Mouse (Mus musculus) heart, postnatal 14 days (tissue): ENCODE results near the gene Zbtb12. TPM values are rescaled to one million over a fixed set of nuclear protein-coding genes. Genes with fewer than 3 reads are reported as not detected.
A peak's percentile ranks its signal among the peaks of the same experiment; 100 is the strongest.

Experiments used
- DNase-seq, 2 experiments: peaks; one replicate each; pipeline ENCODE4 v3.0.0; 2021 to 2022
- intact Hi-C: fragments of 180-260 bp; cut with DNase I; formaldehyde crosslinking; loops from one replicate; pipeline ENCODE4 v1.15.1; 2025
- total RNA-seq, 2 experiments: library from RNA; stranded (reverse); gene quantifications; 2 replicates each; pipeline ENCODE4 v1.2.3; 2021

The Zbtb12 gene
- total RNA-seq, 2 experiments from 2014 or later = 5.1 to 6.1 TPM

DNA sequence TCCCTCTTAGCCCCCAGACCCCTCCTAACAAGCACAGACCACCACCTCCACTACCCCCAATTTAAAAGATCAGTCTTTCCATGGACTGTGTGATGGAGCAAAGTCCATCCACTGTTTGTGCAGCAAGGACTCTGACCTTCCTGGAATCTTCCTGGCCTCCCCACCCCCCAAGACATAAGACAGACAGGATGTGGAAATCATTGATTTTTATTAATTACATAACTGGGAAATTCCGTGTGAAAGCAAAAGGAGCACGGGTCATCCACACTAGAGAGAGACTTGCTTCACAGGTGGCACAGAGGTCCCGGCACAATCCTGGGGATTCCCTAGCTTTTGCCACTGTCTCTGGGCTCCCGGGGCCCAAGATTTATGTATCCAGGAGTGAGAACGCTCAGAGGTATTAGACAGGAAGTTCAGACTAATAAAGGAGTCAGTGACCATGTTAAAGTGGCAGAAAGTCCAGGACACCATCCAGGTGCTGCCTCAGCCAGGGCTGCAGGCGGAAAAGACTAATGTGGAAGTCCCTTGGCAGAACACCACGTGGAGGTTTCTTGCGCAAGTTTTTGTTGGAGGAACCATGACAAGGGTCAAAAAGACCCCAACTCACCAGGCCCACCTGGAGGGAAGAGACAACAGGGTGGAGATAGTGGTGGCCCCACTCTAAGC, 16.7 kb upstream of the Zbtb12 start, which contains the start of gene Cfb:
Gene Cfb, minus strand, starts transcription at position 103 of the 666 bp plus-strand sequence.
- DNase-seq = no peak
- intact Hi-C loops = no loop called here

DNA sequence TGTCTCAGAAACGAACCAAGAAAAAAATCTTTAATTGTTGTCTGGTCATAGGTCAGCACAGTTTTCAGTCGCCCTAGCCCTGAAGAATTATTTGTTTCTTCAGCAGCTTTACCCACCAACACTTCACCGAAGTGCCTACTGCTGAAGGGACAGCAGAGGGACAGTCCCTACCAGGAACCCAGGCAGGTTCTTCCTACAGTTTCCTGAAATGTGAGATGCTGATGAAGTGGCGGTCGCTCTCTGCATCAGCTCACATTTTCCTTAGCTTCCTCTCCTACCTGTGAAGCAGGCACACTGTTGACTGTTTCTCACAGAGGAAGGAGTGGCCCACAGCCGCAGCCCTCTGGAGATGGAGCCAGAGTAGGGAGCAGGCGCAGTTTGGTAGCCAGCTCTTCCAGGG, 13.3 kb upstream of the Zbtb12 start:
- no peak for DNase-seq
- intact Hi-C loops = loop anchor here (5.0 kb wide), 1 partner anchor 56 kb away; no protein-coding TSS in a partner anchor

DNA sequence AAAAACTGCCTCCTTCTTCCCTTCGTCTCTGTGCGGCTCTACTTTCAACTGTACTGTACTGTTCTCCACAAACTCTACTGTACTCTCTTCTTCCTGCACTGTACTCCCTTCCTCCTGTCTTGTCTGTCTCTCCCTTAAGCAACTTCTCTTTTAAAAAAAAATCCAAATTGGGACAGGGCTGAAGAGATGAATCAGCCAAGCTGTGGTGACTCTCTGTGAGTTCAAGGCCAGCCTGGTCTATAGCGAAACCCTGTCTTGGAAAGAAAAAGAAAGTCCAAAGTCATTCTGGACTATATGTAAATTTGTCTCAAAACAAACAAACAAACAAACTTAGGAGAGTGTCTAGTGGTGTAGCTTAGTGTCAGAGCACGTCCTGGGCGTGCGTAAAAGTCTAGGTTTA, 5.0 kb upstream of the Zbtb12 start:
- intact Hi-C loops = no loop called here
- no peak for DNase-seq

DNA sequence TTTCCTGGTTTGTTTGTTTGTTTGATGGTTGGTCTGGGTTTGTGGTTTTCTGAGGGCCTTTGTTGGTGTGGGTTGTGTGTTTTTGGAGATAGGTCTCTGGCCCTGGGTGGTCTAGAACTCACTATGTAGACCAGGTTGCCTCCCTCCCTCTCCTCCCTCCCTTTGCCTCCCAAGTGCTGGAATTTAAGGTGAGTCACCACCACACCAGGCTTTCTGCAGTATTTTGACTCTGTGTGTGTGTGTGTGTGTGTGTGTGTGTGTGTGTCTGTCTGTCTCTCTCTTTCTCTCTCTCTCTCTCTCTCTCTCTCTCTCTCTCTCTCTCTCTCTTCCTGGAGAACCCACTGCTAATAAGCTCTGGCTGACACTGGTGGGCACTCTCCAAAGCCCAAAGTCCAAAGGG, 1.9 kb downstream of the Zbtb12 start:
- intact Hi-C loops = no loop called here
- DNase-seq = no peak

DNA sequence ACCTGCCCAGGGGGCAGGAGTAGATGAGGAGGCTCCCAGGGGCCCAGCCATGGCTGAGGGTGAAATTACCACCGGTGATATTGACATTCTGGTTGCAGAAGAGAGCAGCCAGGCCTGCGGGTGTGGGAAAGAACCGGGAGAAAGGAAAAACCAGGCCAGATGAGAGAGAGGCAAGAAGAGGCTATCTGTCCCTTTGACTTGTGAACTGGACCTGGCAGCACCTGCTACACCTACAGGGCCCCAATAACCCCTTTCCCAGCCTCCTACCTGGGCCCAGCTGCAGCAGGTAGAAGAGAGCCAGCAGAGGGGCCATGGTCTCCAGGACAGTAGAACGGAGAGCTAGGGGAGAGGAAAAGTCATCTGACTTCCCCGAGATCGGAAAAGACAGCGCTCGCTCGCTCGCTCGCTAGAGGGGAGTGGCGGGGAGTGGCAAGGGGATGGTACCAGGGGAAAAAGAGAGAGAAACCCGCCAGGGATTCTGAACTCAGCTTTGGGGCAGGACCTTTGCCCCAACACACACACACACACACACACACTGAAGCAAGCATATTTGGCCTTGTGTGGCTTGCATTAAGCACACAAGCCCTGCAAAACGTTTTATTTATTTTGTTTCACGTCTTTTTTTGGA, 2.5 kb downstream of the Zbtb12 start, which contains the start of gene Gm20547:
Gene Gm20547, minus strand, starts transcription at position 360 of the 628 bp plus-strand sequence.
- intact Hi-C loops = no loop called here
- DNase-seq = no peak

DNA sequence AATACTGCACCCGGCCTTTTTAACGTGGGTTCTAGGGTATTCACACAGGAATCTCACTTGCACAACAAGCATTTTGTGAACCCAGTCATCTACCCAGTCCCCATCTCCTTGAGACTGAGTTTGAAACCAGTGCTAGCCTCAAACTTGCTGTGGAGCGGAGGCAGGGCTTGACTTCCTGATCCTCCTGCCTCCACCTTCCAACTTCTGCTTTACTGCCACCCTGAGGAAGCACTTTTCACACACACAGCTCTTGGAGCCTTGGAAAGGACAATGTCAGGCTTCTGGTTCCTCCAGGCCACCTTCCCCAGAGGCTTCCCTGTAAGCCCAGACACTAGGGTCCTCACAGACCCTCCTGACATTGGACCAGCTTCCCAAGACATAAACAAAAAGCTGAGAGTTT, 4.0 kb downstream of the Zbtb12 start:
- no peak for DNase-seq
- intact Hi-C loops = no loop called here

DNA sequence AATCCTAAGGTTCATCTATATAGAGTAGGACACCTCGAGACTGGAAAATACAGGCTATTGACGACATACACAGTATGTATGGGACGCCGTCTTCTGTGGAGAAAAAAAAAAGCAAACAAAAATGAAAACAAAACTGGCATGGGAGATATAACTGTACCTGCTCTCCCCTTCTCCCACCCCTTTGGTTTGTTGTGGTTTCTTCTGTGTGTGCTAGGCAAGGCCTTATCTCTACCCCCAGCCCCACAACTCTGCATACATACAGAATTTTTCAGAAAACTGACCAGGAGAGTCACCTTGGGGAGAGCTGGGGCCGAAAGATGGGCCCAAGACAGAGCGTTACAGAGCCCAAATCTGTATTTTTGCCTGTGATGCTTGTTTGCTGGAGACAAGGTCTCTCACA, 5.4 kb downstream of the Zbtb12 start:
- DNase-seq = no peak
- intact Hi-C loops = no loop called here

DNA sequence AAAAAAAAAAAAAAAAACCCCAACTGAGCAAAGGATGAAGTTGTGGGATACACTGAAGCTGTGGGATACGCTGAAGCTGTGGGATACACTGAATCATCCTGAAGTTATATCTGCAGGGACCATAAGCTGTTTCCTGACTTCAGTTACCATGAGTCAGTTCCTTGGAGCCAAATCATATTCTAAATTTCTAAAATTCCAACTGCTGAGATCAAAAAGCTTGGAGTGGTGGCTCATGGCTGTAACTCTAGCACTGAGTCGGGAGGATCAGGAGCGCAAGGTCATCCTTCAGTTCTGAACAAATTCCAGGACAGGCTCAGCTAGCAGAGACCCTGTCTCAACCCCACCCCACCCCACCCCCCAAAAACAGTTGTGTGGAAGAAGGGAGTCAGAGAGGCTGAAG, 6.3 kb downstream of the Zbtb12 start:
- DNase-seq = no peak
- intact Hi-C loops = no loop called here

DNA sequence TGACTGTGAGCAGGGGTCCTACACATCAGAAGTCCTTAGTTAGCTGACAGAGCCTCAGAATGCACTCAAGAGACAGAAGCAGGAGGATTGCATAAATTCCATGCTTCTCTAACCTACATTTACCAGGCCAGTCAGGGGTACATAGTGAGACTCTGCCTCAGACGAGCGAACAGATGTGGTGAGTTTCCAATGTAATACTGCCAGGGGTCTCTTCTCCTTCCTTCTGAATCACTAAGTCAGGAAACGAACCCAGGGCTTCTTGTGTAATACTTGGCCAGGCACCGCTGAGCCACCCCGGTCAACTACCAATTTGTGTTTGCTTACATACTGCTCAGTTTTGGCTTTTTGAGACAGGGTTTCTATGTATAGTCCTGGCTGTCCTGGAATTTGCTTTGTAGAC, 8.7 kb downstream of the Zbtb12 start:
- intact Hi-C loops = no loop called here
- no peak for DNase-seq

DNA sequence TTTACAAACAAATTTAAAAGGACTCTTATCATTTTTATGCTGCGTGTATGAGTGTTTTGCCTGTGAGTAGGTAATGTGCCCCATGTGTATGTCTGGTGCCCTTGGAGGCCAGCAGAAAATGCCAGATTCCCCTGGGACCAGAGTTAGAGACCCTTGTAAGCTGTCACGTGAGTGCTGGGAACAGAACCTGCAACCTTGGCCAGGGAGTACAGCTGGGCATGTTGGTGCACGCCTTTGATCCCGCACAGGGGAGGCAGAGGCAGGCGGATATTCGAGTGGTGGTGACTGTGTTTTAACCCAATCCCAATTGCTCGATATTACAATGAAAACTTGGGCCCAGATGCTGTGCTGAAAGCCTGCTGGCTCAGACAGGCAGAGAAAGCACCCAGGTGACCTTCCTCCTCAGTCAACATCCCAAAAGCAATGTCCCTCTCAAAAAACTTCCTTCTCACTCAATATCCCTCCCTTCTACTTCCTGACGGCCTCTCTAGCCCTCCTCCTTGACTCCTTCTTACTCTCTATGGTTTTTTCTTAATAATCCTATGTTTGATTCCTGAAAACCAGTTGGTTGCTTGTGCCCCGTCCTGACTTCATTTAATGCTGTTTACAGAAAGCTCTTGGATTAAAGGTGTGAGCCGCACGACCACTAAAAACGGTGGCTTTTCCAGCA, 10.9 kb downstream of the Zbtb12 start:
- intact Hi-C loops = no loop called here
- DNase-seq = no peak

DNA sequence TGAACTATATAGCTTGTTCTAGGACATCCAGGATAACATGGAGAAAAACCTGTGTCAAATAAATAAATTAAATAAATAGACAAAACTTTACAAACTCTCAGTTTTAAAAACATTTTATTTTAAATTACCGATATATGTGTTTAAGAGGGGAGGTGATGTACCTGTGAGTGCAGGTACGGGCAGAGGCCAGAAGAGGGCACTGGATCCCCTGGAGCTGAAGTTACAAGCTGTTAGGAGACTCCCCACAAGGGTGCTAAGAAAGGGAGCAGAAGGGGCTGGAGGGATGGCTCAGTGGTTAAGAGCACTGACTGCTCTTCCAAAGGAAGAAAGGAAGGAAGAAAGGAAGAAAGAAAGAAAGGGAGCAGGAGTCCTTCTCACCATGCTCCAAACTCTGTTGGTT, 12.1 kb downstream of the Zbtb12 start:
- no peak for DNase-seq
- intact Hi-C loops = no loop called here

DNA sequence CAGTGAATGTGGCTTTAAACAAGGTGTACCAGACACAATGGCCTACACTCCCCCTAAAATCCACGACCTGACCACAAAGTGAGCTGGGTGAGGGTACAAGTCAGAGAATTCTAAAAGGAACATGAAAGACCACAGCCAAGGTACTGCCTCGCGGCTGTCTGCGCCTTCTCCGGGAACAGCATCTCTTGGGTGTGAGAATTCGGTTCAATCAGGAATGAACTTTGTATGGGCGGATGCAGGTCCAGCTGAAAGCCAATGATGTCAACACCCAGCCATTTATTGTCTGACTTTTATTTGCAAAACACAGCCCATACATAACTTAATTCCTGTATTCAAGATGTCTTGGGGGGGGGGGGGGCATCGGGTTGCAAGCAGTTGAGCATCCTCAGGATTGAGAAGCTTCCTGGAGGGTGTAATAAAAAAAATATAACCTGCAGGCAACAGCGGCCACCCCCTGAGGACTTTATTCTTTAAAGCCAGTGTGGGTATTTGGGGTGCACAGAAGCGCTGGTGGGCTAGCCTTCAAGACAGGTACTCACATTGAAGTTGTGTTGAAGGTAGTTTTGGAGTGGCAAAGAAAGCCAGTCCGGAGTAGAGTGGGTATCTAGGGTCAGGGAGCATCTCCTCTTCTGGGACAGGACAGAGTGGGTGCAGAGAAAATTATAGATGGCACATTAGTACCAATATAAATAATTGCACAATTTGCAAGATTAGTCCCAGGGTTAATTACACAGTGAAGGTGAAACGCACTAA, 14.0 kb downstream of the Zbtb12 start:
- DNase-seq = no peak
- intact Hi-C loops = no loop called here

DNA sequence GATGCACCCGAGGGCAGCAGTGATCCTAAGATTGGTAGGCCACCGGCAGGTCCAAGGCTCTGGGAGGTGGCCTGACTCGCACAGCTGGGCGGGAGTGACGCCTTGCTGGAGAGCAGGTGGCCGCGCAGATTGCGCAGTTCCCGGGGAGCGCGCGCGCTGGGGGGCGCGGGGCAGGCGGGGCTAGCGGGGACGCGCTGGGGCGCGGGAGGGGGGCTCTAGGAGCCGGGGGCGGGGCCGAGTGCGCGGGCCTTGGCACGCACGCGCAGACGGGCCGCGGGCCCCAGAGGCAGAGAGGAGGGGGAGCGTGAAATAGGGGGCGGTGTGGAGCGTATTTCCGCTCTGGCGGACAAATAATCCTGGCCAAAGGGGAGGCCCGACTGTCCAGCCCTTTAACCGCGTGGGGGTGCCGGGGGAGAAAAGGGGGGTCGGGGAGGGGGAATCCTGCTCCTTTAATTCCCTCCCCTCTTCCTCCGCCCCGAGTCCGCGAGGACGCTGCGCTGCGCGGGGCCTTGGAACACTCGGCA, 14.9 kb downstream of the Zbtb12 start:
- intact Hi-C loops = no loop called here
- DNase-seq = peak; percentile 95 to 97

DNA sequence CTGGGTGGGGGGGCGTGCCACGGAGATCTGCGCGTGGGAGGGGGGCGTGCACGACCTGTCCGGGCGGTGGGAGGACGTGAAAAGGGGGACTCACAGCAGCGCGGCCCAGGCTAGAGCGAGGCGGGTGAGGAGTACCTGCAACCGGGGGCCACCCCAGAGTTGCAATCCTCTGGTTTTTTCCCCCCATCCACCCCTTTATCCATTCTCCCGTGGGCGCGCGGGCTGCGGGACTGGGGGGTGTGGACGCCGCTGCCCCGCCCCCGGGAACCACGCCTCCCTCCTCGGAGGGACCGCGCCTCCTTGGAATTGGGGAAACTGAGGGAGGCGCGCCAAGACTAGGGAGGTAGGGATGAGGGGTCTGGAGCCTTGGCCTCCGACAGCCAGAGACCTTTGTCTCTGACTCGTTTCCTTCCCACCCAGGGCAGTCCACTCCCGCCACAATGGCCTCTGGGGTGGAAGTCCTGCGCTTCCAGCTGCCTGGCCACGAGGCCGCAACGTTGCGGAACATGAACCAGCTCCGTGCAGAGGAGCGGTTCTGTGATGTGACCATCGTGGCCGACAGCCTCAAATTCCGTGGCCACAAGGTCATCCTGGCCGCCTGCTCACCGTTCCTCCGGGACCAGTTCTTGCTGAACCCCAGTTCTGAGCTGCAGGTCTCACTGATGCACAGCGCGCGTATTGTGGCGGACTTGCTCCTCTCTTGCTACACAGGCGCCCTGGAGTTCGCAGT, 15.7 kb downstream of the Zbtb12 start:
- peak; percentile 58 to 61 for DNase-seq
- intact Hi-C loops = no loop called here

DNA sequence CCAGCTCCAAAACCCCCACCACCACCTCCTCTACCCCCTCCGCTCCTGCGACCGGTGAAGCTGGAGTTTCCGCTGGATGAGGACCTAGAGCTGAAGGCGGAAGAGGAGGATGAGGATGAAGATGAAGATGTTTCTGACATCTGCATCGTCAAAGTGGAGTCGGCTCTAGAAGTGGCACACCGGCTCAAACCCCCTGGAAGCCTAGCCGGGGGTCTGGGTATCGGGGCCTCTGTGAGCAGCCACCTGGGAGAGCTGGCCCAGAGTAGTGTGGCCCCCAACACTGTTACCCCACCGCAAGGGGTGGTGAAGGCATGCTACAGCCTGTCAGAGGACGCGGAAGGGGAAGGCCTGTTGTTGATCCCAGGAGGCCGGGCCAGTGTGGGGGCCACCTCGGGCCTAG, 16.4 kb downstream of the Zbtb12 start:
- no peak for DNase-seq
- intact Hi-C loops = no loop called here

DNA sequence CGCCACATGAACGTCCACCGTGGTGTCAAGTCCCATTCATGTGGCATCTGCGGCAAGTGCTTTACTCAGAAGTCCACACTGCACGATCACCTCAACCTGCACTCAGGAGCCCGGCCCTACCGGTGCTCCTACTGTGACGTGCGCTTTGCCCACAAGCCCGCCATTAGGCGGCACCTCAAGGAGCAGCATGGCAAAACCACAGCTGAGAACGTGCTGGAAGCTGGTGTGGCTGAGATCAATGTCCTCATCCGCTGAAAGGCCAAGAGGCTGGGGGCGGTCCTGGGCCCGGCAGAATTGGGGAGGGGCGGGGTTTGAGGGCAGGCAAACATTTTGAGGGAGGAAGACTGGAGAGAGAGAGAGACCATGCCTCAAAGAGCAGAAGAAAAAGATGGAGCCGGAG, 17.1 kb downstream of the Zbtb12 start:
- intact Hi-C loops = no loop called here

DNA sequence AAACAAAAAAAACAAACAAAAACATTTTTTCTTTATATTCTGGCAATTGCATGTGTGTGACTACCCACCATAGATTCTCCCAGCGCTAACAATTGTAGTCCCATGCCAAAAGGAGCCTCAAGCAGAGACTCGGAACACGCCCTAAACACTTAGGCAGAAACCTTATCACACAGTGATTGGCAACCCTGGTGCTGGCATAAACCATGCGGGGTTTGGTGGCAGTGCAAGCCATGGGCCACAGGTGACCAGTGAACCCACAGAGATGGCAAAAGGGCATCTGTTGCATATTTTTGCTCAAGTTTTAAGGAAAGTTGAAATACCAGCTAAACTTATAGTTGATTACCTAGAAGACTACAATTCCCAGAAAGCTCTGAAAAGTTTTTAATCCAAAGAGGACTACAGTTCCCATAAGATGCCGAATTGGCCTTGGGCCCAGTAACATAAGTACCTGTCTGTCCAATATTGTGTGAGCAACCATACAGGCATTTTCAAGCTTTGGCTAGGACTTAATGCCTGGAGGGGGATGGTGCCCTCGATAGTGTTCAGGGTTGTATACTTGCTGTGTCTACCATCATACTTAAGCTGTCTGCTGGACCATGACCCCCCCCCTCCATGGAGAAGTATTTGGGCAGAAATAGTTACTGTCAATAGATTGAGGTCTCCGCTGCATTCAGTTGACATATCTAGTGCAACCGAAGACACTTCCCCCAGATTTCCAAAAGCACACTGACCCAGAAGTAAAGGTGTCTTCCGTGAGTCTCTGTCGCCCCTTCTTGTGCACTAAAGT, 18.3 kb downstream of the Zbtb12 start:
- peak in 1 of 2 experiments; percentile 32 for DNase-seq
- intact Hi-C loops = loop anchor here (2.0 kb wide), 1 partner anchor 47 kb away; the partner anchor contains the start of genes Nelfe and Skiv2l

More for the DNA sequence above, 17.1 kb downstream of the Zbtb12 start:
- no peak for DNase-seq

DNA sequence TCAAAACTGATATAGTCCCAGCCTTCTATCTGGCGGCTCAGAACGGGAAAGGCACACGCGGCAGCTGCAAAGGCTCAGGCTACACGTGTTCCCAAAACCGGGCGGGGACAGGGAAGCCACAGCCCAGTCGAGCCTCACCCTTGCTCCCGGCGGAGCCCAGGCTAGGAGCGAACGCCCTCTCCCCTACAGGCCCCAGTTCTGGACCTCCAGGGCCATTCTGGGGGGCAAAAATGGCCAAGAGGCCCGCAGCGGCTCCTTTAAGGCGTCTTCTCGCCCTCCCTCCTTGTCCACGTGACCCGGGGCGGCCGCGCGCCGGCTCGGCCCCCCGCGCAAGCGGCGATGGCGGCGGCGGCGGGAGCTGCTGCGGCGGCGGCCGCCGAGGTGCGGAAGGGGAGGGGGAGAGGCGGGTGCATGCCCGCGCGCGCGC, 18.9 kb downstream of the Zbtb12 start, which contains the start of the genes C2 and Ehmt2:
Gene C2, minus strand, starts transcription at position 106 of the 427 bp plus-strand sequence.
Gene Ehmt2, plus strand, starts transcription at position 310 of the 427 bp plus-strand sequence.
- peak; percentile 83 to 88 for DNase-seq
- intact Hi-C loops = loop anchor here (2.0 kb wide), 1 partner anchor 47 kb away; the partner anchor contains the start of genes Nelfe and Skiv2l

DNA sequence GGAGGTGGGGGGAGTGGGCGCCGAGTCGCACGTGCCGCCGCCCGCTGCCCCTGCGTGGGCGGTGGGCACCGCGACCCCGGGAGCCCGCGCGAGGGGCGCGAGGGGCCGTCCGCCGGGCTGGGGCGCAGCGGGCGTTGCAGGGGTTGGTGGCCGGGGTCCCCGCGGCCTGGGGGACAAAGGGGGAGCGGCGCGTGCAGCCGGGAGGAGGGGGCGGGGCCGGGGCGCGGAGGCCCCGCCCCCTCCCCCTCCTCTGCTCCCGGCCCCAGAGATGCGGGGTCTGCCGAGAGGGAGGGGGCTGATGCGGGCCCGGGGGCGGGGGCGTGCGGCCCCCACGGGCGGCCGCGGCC, 19.4 kb downstream of the Zbtb12 start:
- intact Hi-C loops = loop anchor here (2.0 kb wide), 1 partner anchor 48 kb away; the partner anchor contains the start of genes Nelfe and Skiv2l
- DNase-seq = no peak
